Mouse (Mus musculus): ENCODE data around the gene Mr1. TPM values are rescaled to one million over a fixed set of nuclear protein-coding genes. Genes with fewer than 3 reads are reported as not detected.

The Mr1 gene
- total RNA-seq, 2 experiments from 2014 or later, result 3.3 to 4.1 TPM

DNA sequence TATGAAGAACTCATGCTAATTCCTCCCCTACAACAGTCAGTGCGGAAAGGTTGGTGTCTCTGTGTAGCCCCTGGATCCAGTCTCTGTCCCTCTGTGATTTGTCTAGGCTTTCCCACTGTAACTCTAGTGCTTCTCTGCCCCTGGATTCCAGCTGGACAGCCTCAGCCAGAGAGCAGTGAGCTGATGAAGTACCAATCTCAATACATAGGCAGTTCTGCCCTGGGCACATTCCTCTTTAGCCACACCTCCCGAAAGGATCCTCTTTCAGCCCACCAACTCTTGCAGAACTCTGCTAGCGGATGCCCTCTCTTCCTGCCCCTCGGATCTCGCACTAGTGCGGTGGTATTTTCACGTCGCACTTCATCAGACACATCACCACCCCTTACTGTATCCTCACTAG, 11.7 kb downstream of the Mr1 start:
- no peak for DNase-seq (ENCODE audit: low spot score in 2 of 2)

DNA sequence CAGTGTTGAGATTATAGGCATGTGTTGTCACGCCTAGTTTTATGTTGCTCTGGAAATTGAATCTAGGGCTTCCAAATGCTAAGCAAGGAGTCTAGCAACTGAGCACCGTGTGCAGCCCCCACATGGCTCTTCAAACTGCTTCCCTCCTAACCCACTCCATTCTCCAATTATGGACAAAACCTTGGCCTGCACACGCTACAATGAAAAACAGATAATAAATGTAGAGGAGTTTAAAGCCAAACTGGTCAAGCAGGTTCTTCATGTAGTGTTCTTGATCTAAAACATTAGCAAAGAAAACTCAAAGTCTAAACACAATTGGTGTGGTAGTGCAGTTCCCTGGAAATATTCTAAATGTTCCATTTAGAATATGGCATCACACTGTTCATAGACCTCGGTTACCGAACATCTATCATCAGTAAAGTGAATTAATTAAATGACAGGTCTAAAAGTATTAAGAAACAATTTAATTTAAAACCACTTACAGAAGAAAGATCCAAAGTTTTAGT, 19.1 kb downstream of the Mr1 start:
- DNase-seq (ENCODE audit: low spot score in 2 of 2), result no peak

DNA sequence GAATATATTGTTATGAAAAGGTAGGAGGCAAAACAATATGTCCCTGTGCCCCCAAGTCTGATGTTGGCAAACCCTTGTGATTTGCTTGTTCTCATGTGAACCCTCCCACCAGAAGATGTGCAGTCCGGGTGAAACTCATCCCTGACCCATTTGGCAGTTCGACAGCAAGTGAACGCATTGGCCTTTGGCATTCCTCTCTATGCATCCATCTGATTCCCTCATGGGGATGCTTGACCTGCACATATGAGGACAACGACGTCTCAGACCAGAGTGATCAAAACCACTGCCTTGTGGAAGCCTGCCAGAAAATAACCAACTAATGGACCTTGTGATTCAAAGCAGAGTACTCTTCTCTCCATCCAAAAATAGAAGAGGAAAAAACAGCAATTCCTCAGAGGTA, 19.9 kb downstream of the Mr1 start:
- no peak for DNase-seq (ENCODE audit: low spot score in 2 of 2)

DNA sequence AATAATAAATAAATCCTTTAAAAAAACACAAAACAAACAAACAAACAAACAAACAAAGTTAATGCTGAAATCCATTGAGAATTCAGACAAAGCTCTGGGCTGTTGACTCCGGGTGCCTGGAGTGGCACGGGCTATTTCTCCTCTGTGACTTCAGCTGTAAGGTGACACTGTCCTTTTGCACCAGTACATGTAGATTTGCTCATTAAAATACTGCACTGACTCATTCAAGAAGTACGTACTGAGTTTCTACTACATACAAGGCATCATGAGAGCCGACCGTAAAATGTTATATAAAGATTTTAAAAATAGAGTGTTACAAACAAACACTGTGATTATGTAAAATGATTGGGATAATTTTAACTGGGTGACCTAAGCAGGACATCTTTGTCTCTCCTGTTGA, 22.2 kb downstream of the Mr1 start:
- no peak for DNase-seq (ENCODE audit: low spot score in 2 of 2)

DNA sequence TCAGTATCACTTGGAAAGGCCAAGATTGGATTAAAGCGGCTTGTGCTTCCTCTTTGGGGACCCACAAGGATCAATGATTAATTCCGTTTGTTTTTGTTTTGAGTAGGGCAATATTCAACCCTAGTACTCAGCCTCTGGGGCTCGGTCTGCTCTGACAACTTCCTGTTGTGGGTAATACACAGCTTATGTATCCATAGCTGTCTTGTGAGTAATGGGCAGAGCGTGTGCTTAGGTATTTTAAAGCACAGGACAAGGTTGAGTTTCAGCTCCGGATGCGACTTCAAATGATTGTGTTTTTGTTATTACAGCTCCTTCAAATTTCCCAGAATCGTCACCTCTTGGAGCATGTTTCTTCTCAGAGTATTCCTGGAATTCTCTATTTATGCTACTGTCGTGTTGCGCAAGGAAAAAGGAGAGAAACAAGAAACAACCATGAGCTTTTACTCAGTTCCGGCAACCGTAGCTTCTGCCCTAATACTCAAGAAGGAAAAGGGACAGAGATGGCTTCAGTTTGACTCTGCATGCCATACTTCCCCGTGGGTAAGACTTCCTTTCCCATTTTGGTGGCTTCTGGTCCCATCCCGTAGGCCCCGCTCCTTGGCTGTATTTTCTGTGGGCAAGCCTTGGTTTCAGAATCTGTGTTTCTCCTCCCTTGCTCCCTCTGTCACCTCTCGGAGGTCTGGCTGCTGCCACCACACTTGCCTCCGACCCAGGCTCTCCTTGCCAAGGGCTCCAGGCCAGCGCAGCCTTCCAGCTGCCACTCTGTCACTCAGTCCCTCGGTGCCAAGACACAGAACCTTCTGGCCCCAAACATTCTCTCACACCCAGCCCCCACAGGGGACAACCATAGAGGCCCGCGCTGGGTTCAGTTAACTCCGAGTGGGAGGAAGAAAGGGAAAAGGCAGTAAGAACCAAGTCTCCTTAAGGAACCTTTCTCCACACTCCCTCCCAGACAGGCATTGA, 24.4 kb downstream of the Mr1 start:
- DNase-seq (ENCODE audit: low spot score in 2 of 2), result peak; percentile 55 to 65

DNA sequence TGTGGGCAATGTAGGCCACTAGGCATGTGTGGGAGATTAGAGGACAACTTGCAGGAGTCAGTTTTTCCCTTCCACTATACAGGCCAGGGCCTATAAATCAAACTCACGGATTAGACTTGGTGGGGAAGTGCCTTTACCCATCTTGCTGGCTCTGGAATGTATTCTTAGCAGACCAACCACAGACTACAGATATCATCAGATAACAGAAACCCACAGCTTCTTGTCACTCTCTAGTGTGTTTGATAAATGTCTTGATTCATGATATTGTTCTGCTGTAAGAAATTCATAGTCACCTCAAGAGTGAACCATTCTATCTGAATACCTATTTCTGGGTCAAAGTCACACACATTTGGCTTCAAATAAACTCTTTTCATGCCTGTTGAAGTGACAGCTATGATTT, 26.9 kb downstream of the Mr1 start:
- no peak for DNase-seq (ENCODE audit: low spot score in 2 of 2)

DNA sequence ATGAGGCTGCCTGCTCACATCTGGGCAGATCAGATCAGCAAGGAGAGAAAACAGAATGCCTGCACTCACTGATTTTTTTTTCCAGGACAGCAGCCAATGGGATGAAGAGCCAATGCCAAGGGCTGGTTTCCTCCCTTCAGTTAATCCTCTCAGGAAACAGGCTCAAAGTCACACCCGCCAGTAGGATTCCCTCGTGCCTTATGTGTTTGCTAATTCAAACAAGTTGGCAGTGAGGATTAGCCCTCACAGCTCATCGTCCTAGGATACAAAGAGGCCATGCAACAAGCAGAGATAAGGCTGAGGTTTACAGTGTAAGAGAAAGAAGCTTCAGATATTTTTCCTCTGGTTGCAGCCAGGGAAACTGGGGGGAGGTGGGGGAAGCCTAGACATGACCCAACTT, 32.7 kb downstream of the Mr1 start:
- DNase-seq (ENCODE audit: low spot score in 2 of 2), result no peak

DNA sequence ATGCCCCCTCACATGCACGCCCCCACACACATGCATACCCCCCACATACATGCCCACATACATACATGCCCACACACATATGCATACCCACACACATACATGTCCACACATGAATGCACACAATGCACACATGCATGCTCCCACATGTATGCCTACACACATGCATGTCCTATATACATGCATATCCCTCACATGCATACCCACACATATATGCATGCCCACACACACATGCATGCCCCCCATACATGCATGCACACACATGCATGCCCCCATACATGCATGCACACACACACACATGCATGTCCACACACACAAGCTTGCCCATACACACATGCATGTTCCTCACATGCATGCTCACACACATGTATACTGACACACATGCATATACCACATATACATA, 33.7 kb downstream of the Mr1 start:
- no peak for DNase-seq (ENCODE audit: low spot score in 2 of 2)

DNA sequence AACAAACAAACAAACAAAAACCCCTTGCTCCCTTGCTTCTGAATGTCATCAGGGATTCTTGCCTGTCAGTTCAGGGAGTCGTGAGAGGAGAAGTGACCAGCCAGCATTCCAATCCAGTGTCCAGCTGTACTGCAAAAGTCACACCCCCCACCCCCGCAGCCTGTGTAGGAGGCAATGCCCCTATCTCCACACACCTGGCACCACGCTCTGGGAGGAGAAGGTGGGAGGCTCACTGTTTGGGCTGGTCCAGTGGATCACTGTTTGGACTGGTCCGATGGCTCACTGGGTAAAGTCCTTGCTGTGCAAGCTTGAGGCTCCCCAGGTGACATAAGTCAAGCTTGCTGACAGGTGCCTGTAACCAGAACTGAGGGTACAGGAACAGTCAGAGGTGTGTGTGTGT, 34.5 kb downstream of the Mr1 start:
- DNase-seq (ENCODE audit: low spot score in 2 of 2), result no peak

DNA sequence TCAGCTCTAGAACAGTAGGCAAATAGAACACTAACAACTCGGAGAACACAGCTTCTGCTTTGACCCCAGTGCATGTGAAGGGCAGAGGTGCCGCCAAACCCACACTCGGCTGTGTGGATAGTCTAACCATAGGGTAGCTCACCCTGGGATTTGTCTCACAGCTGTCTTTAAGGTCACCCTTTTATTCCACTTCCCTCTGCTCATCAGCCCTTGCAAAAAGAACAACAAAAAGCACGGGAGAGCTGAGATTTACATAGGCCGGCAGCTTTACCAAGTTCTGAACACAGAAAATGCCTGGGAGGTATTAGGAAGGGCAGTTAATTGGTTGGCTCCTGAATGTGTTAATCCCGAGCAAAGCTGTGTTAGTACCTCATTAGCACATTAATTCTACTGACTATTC, 35.1 kb downstream of the Mr1 start:
- no peak for DNase-seq (ENCODE audit: low spot score in 2 of 2)

DNA sequence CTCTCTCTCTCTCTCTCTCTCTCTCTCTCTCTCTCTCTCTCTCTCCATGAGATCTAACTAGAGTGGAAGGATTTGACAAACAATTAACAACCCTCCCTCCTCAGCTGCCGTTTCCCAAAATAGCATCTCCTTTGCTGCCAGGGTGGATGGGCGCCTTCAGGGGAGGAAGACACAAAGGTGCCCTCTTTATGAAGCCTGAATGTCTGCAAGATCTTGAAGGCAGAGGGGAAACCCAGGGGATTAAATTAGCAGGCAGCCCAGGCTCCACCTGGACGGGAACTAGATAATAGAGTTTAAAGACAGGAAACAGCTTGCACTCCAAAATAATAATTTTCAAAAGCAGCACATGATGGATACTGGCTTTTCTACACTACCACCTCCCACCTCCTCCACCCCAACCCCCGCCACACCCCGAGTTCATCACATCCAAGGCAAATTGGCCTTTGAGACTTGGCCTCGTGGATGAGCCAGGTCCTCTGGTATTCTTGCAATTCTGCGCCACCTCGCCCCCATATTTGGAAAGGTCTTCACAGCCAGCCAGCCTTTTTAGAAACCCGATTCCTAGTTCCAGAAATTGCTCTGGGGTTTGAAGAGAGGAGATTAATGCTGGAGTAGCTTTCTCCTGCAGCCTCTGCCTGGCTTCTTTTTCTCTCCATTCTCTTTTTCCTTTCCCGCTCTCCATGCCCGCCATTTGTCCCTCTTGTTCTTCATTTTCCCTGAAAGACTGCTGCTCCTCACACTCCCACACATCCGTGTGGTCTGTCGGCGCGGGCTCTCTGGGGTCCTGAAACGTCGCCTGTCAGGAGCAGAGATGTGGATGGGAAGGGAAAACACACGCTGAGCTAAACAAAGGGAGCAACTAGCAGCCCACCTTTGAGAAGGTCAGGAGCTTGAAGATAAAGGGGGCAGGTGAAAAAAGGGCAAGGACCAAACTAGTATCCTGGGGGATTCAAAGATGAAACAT, 36.9 kb downstream of the Mr1 start:
- DNase-seq (ENCODE audit: low spot score in 2 of 2), result no peak

DNA sequence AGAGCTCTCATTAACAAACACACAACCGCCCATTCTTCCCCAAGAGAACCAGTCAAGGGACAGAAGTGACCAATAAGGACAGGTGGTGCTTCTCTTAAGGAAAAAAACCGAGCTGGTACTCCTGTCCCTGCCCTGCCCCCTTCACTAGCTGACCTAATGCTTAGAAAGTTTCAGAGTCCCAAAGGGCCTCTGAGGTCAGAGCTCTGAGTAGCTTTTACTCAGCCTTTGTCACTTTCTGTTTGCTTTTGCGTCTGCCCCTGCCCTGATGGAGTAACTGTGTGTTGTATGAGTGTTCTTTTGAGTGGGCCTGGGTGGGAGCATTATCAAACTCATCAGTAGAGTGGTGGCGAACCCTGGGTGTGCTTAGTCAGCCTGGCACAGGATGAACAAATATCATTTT, 38.2 kb downstream of the Mr1 start:
- no peak for DNase-seq (ENCODE audit: low spot score in 2 of 2)

DNA sequence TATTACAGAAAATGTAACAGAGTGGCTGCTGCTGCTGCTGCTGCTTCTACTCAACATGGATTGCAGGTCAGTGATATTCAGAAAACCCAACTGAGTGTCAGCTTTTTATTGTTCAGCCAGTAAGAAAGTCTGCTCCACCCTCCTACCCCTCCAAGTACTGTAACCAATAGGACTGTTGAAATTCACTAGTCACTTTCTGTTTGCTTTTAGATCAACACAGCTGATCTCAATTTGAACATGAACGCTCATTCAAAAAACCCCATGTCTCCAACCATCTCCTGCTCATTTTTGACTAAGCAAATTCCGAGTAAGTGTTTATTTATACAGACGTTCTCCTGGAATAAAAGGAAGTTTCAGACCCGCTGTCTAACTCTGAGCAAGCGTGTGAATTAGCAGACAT, 38.8 kb downstream of the Mr1 start:
- no peak for DNase-seq (ENCODE audit: low spot score in 2 of 2)

DNA sequence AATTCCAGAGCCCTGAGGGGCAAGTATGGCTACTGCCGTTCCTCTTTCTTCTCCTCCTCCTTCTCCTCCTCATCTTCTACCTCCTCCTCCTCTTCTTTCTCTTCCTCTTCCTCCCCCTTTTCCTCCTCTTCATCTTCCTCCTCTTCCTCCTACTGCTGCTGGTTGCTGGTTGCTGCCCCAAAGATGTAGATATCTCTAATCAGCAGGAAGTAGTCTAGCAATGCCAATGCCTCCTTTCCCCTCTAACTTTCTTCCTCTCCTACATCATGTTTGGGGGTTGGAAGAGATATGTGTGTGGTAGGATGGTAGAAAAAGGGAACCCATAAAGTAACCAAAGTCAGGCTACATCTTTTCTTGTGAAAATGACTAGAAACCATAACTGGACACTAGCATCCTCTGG, 40.3 kb downstream of the Mr1 start:
- no peak for DNase-seq (ENCODE audit: low spot score in 2 of 2)

DNA sequence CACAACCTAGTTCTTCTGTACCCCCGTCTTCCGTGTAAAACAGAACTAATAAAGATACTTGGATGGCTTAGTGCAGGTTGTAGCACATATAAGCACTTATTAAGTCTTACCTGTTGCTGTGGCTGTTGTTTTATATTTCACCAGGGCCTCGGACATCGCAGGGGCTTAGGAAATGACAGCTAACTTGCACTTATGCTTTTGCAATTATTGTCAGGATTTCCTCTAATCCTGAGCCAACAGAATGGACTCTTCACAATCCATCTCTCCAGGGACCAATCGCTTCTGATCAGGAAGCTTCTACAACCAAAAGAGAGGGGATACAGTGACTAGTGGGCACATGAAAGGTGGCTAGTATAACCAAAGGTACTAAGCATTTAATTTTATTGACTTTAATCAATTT, 42.6 kb downstream of the Mr1 start:
- DNase-seq (ENCODE audit: low spot score in 2 of 2), result no peak

DNA sequence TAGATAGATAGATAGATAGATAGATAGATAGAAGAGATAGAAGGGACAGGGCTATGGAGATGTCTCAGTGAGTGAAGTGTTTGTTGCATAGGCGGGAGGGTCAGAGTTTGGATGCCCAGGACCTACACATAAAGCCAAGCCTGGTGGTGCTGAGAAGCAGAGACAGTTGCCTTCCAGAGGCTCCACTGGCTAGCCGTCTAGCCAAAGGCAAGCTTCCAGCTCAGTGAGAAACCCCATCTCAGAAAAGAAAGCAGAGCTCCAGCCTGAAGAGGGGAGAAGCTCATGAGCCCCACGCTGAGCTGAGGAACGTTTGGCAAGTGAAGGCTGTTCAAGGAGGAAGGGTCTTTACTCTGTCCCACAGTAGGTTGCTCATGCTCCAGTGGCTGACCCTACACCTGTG, 44.0 kb downstream of the Mr1 start:
- DNase-seq (ENCODE audit: low spot score in 2 of 2), result no peak

DNA sequence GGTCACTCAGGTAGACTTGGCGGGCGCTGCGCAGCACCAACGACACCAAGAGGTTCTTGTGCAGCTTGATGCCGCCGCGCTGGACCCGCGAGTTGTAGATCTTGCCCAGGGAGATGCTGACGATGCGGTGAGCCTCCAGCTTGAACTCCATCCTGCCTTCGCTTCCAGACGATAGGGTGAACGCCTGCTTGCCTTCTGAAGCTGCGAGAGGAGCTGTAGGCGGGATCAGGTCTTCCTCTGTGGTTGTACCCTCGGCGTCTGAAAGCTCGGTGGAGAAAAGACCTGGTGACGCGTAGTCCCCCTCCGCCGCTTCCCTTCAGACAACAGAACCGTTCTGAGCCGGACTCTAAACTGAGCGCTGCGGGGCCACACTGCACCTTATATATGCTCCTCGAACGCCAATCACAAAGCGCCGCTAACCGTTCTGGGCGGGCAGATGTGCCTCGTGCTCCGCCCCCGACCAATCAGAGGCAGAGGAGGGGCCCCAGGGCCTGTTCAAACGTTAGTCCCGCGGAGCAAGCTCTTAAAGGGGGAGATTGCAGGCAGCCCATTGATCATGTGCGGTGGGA, 47.2 kb downstream of the Mr1 start, which contains the start of gene Ier5:
TSS of gene Ier5 (minus strand) at position 357 of the 569 bp plus-strand sequence.
- peak; percentile 98 for DNase-seq (ENCODE audit: low spot score in 2 of 2)

DNA sequence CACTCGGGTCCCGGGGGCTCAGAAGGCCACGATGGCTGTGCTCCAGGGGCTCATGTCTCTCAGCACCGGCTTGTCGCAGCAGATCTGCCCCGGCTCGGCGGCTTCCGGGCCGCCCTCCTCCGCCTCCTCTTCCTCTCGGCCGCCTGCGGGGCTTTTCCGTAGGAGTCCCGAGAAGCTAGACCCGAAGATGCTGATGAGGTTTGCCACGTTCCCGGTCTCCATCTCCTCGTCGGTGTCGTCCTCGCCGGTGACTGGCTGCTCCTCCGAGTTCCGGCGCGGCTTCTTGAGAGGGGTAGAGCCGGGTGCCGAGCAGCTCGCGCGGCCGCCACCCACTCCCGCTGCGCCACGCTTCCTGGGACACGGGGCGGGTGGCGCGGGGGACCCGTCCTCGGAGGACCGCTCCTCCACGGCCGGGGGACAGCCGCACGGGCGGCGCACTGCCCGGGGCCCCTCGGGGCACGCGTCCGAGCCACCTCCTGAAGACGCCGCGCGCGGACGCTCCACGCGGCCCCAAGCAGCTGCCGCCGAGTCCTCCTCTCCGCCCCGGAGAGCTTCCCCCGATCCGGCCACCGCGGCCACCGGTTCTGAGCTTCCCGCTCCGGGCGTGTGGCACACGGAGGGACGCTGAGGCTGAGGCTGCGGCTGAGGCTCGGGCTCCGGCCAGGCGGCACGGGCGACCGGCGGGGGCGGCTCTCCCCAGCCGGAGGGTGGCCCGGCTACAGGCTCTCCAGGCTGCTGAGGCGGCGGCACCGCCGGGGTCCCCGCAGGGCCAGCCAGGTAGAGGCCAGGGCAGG, 47.9 kb downstream of the Mr1 start:
- DNase-seq (ENCODE audit: low spot score in 2 of 2), result peak; percentile 47 to 56

DNA sequence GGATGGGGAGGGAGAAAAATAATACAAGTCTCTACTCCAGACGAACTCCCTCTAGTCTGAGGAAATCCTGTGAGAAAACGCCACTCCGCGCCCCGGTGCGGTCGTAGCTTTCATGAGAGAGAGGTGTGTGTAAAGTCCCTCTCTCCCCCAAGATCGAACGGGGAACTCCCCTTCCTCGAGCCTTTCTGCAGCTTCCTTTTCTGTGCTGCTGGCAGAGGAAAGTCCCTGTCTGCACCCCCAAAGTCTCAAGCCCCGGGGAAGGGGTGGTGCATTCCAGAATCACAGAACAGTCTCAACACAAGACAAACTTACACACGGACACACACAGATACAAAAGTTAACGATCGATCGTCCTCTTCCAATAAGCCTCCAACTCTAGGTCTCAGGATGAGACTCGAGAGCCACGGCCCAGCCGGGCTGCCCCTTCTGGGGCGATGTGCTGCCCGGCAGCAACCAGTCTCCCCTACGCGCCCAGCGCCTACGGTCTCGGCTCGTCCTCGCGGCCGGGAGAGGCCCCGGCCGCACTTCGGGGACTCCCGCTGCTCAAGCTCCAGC, 48.6 kb downstream of the Mr1 start:
- peak; percentile 44 to 55 for DNase-seq (ENCODE audit: low spot score in 2 of 2)

DNA sequence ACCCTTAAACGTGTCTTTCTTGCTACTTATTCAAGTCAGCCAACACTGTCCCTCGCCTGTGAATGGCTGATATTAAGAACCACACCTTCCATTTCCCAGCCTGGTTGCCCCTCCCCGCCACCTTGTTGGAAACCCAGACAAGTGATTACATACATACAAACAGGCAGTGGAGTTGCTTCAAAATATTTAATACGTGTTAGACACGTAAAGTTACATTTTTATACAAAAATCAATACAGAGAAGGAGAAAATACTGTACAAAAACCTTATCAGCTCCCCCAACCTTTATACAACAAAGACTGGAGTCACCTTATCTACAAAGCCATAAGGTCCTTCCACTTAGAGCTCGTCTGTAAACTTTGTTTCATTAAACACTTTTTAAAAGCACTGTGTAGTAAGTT, 49.3 kb downstream of the Mr1 start:
- no peak for DNase-seq (ENCODE audit: low spot score in 2 of 2)
